Mouse (Mus musculus) cortical plate, adult 2 months (tissue): ENCODE results near the gene Lipe.

Experiments used
- CTCF ChIP-seq: fragments of 200-500 bp; IDR thresholded peaks from 2 replicates; pipeline ENCODE4 v1.5.1; 2011; ENCODE audit warnings: mild to moderate bottlenecking, control low read depth, low read length; ENCODE audit not compliant: insufficient read depth; ENCODE audit errors: extremely low read depth
- POLR2A ChIP-seq: fragments of 200-500 bp; IDR thresholded peaks from 2 replicates; pipeline ENCODE4 v1.6.1; 2011; ENCODE audit warnings: mild to moderate bottlenecking, low read length, control low read depth; ENCODE audit not compliant: insufficient read depth; ENCODE audit errors: extremely low read depth

GRCm38 (mm10) chr7:25410969-25411615, 12.6 kb upstream of the Lipe start:
- TF ChIP-seq CTCF (no peak), POLR2A (no peak)
